Mouse (Mus musculus) heart, adult 2 months (tissue): ENCODE results near the gene Gm3285. TPM values are rescaled to one million over a fixed set of nuclear protein-coding genes. Genes with fewer than 3 reads are reported as not detected.

Experiments used
- DNase-seq, 2 experiments: peaks; one replicate each; pipeline ENCODE4 v3.0.0; 2021
- H3K27ac ChIP-seq: fragments of 200-600 bp; 2 replicates; pipeline ENCODE4 v1.8.1; 2022
- H3K27me3 ChIP-seq: fragments of 200-500 bp; 2 replicates; pipeline ENCODE4 v1.6.1; 2012; ENCODE audit warnings: mild to moderate bottlenecking, low read length, inconsistent platforms, mixed read lengths; ENCODE audit not compliant: control insufficient read depth, insufficient read depth
- H3K36me3 ChIP-seq: fragments of 200-500 bp; 2 replicates; pipeline ENCODE4 v1.6.1; 2012; ENCODE audit warnings: low read length, inconsistent platforms; ENCODE audit not compliant: control insufficient read depth, insufficient read depth
- H3K4me1 ChIP-seq: fragments of 200-500 bp; 2 replicates; pipeline ENCODE4 v1.6.1; 2011; ENCODE audit warnings: low read length; ENCODE audit not compliant: control insufficient read depth, insufficient read depth
- H3K4me3 ChIP-seq: fragments of 200-600 bp; 2 replicates; pipeline ENCODE4 v1.8.1; 2022
- H3K79me2 ChIP-seq: fragments of 200-500 bp; replicated peaks from 2 replicates; pipeline ENCODE4 v1.6.1; 2012; ENCODE audit warnings: mild to moderate bottlenecking, inconsistent platforms, low read length, moderate library complexity, mixed read lengths; ENCODE audit not compliant: control insufficient read depth, insufficient read depth
- H3K9ac ChIP-seq: fragments of 200-500 bp; 2 replicates; pipeline ENCODE4 v1.6.1; 2012; ENCODE audit warnings: low read depth, mild to moderate bottlenecking, control low read depth, inconsistent platforms, low read length, mixed read lengths
- CTCF ChIP-seq: fragments of 200-600 bp; IDR thresholded peaks from 2 replicates; pipeline ENCODE4 v1.8.1; 2022; ENCODE audit warnings: antibody characterized with exemption, mild to moderate bottlenecking, moderate library complexity
- EP300 ChIP-seq: fragments of 200-500 bp; IDR thresholded peaks from 2 replicates; pipeline ENCODE4 v1.6.1; 2011; ENCODE audit warnings: low read depth, low read length, control low read depth; ENCODE audit not compliant: insufficient read depth
- POLR2A ChIP-seq: fragments of 200-500 bp; IDR thresholded peaks from 2 replicates; pipeline ENCODE4 v1.6.1; 2011; ENCODE audit warnings: mild to moderate bottlenecking, low read depth, low read length, control low read depth; ENCODE audit not compliant: insufficient read depth
- WGBS: fragments of 180-500 bp; shearing (Covaris S2); methylation state at CpG from one replicate; pipeline ENCODE4 v1.1.7; 2018; 5-methylcytosine and 5-hydroxymethylcytosine counted together
- intact Hi-C: fragments of 180-260 bp; cut with DNase I; formaldehyde crosslinking; loops from one replicate; pipeline ENCODE4 v1.15.1; 2025
- polyA plus RNA-seq: library from polyadenylated mRNA; depleted of rRNA; stranded (reverse); fragments of >200 nt; gene quantifications from 2 replicates; pipeline ENCODE4 v1.2.3, GENCODE M21; 2012
- total RNA-seq, 2 experiments: library from RNA; stranded (reverse); gene quantifications; 2 replicates each; pipeline ENCODE4 v1.2.3; 2021

The Gm3285 gene
- total and polyA plus RNA-seq, 3 experiments: not detected

- peak; percentile 44 for TF ChIP-seq CTCF
- TF ChIP-seq POLR2A: no peak
- H3K4me1 ChIP-seq: no peaks in the 10 kb centered on the region
These were observed 20.8 kb downstream of the Gm3285 start for GRCm38 (mm10) chr10:77882553-77882952.

GRCm38 (mm10) chr10:77886007-77886747 lies 24.4 kb downstream of the Gm3285 start:
- Histone ChIP-seq H3K4me3 (no peak overlapping the region), H3K27me3 (no peaks in the 10 kb centered on the region), H3K27ac (no peak overlapping the region), H3K9ac (no peak overlapping the region), H3K4me1 (no peaks in the 10 kb centered on the region), H3K79me2 (no peaks in the 10 kb centered on the region), H3K36me3 (no peaks in the 10 kb centered on the region)
- DNase-seq: no peak
- 48% methylated on average over 12 of the region's 12 CpGs for WGBS
- intact Hi-C loops: no loop called here
- TF ChIP-seq EP300 (no peak), CTCF (peak; percentile 22)

More at GRCm38 (mm10) chr10:77882553-77882952, 20.8 kb downstream of the Gm3285 start:
- no peaks in the 10 kb centered on the region for H3K36me3 ChIP-seq
- 81% methylated on average over 5 of the region's 5 CpGs for WGBS
- DNase-seq: no peak
- intact Hi-C loops: no loop called here
- no peaks in the 10 kb centered on the region for H3K79me2 ChIP-seq
- no peak overlapping the region for H3K4me3 ChIP-seq
- no peak overlapping the region for H3K9ac ChIP-seq
- no peaks in the 10 kb centered on the region for H3K27me3 ChIP-seq
- H3K27ac ChIP-seq: no peak overlapping the region

DNA sequence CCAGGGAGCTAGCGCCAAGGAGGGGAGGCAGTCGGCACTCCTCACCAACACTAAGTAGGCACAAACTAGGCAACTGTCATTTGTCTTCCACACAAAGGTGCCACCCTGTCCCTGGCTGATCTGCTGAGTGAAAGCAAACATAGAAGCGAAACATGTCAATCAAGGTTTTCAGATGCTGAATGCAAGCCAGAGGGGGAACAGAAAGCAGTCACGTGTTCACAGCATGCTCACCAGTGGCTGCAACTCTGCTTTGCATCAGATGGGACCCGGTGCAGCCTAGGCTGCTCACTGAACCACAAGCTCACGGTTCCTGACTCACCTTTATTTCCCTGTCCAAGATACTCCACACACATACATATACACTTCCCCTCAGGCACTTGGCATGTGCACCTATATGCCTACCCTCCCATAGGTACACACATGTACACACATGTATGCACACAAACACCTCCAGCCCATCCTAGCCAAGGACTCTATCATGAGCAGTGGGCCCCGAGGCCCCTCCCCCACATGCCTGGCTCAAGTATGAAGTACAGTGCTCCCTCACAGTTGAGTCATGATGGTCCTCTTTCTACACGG lies 29.3 kb downstream of the Gm3285 start:
- H3K27ac ChIP-seq: no peak overlapping the region
- H3K27me3 ChIP-seq: no peaks in the 10 kb centered on the region
- H3K79me2 ChIP-seq: no peaks in the 10 kb centered on the region
- H3K4me1 ChIP-seq: no peaks in the 10 kb centered on the region
- no peak overlapping the region for H3K4me3 ChIP-seq
- H3K36me3 ChIP-seq: no peaks in the 10 kb centered on the region
- TF ChIP-seq POLR2A (no peak), CTCF (no peak), EP300 (no peak)
- DNase-seq: no peak
- intact Hi-C loops: no loop called here
- 80% methylated on average over 8 of the region's 8 CpGs for WGBS
- H3K9ac ChIP-seq: no peak overlapping the region

DNA sequence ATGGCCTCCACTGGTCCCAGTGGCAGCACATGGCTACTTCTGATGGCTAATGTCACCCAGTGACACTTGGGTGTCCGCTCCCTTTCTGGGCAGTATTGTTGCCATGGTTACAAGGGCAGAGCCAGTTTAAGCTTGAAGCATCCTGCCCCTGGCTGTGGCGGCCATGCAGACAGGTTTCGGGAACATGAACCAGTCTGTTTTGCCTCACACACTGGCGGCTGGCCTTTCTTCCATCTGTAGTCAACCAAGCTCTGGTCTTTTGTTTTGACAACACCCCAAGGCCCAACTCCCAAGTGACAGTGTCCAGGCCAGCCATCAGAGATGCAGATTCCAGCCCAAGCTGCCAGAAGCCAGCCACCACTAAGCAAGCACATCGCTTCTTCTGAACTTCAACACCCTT lies 33.8 kb downstream of the Gm3285 start:
- Histone ChIP-seq H3K27ac (no peak overlapping the region), H3K27me3 (no peaks in the 10 kb centered on the region), H3K9ac (no peak overlapping the region), H3K4me3 (no peak overlapping the region), H3K36me3 (no peaks in the 10 kb centered on the region), H3K79me2 (no peaks in the 10 kb centered on the region), H3K4me1 (no peaks in the 10 kb centered on the region)
- intact Hi-C loops: no loop called here
- TF ChIP-seq EP300: no peak
- no peak for TF ChIP-seq CTCF
- 57% methylated on average over 5 of the region's 5 CpGs for WGBS
- DNase-seq: peak in 1 of 2 experiments; percentile 30

DNA sequence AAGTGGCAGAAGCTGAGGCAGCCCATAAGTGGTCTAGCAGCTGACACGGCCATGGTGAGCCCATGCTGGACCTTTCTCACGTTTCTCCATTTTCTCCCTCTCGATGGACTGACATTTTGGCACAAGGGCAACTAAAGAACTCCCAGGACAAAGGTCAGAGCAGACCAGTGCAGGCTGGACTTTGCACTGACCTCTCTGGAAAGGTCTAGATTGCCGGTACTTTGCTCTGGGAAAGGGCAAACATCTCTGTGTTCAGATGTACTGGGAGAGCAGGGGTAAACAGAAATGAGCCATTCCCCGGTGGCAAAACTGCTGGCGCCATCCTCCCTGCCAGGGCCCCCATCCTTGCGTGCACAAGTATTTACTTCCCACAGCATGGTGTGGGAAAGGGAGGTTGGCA lies 38.4 kb downstream of the Gm3285 start:
- no peak for DNase-seq
- no peak overlapping the region for H3K27ac ChIP-seq
- TF ChIP-seq CTCF: no peak
- TF ChIP-seq EP300: no peak
- H3K27me3 ChIP-seq: no peaks in the 10 kb centered on the region
- intact Hi-C loops: no loop called here
- peaks cover 1% of the 10 kb centered on the region; the same call in 1 of the 2 replicates for H3K4me1 ChIP-seq
- WGBS: 80% methylated on average over 7 of the region's 7 CpGs
- H3K4me3 ChIP-seq: no peak overlapping the region
- H3K9ac ChIP-seq: no peak overlapping the region
- no peaks in the 10 kb centered on the region for H3K79me2 ChIP-seq
- no peaks in the 10 kb centered on the region for H3K36me3 ChIP-seq

- WGBS: 80% methylated on average over 27 of the region's 27 CpGs
- Histone ChIP-seq H3K9ac (no peak overlapping the region), H3K27ac (no peak overlapping the region), H3K4me3 (no peak overlapping the region), H3K4me1 (peaks cover 1% of the 10 kb centered on the region; the same call in 1 of the 2 replicates), H3K79me2 (no peaks in the 10 kb centered on the region), H3K36me3 (no peaks in the 10 kb centered on the region), H3K27me3 (no peaks in the 10 kb centered on the region)
- no peak for DNase-seq
- intact Hi-C loops: no loop called here
- no peak for TF ChIP-seq POLR2A
- TF ChIP-seq EP300: no peak
- TF ChIP-seq CTCF: no peak
These were observed 39.4 kb downstream of the Gm3285 start for GRCm38 (mm10) chr10:77900903-77901818.
